Mouse (Mus musculus) neural tube, embryonic 13.5 days (tissue): Measurements from ENCODE around the gene Ptprh. TPM values are rescaled to one million over a fixed set of nuclear protein-coding genes. Genes with fewer than 3 reads are reported as not detected.
A peak's percentile ranks its signal among the peaks of the same experiment; 100 is the strongest.
"Not testable (repeated sequence)": the region's sequence is repeated elsewhere in the genome, so short reads cannot be mapped to it uniquely, and the experiment has no call there.

Experiments
- ATAC-seq: fragments of 200-750 bp; cut with Nextera tagmentation; 2 replicates; pipeline ENCODE4 v1.8.0; 2017; ENCODE audit warnings: low read depth, mild to moderate bottlenecking, moderate TSS enrichment, moderate library complexity
- H3K27ac ChIP-seq: fragments of 300-500 bp; sonication (generic); replicated peaks from 2 replicates; pipeline ENCODE4 v1.5.1; 2015; ENCODE audit warnings: moderate library complexity, mild to moderate bottlenecking, inconsistent platforms
- H3K27me3 ChIP-seq: fragments of 300-500 bp; sonication (generic); 2 replicates; pipeline ENCODE4 v1.6.1; 2015; ENCODE audit warnings: mild to moderate bottlenecking, inconsistent platforms
- H3K36me3 ChIP-seq: fragments of 300-500 bp; sonication (generic); 2 replicates; pipeline ENCODE4 v1.6.1; 2015; ENCODE audit warnings: mild to moderate bottlenecking, inconsistent platforms
- H3K4me1 ChIP-seq: fragments of 300-500 bp; sonication (generic); replicated peaks from 2 replicates; pipeline ENCODE4 v1.6.1; 2015; ENCODE audit warnings: inconsistent platforms
- H3K4me2 ChIP-seq: fragments of 300-500 bp; sonication (generic); 2 replicates; pipeline ENCODE4 v1.6.1; 2015; ENCODE audit warnings: inconsistent platforms, mild to moderate bottlenecking, moderate library complexity
- H3K4me3 ChIP-seq: fragments of 300-500 bp; sonication (generic); 2 replicates; pipeline ENCODE4 v1.5.1; 2015; ENCODE audit warnings: mild to moderate bottlenecking, inconsistent platforms
- H3K9ac ChIP-seq: fragments of 300-500 bp; sonication (generic); 2 replicates; pipeline ENCODE4 v1.6.1; 2015; ENCODE audit warnings: moderate library complexity, mild to moderate bottlenecking, inconsistent platforms
- H3K9me3 ChIP-seq: fragments of 300-500 bp; sonication (generic); 2 replicates; pipeline ENCODE4 v1.6.1; 2016; ENCODE audit warnings: inconsistent platforms
- WGBS: fragments of 180-500 bp; shearing (Covaris S2); methylation state at CpG from one replicate; pipeline ENCODE4 v1.1.7; 2015; 5-methylcytosine and 5-hydroxymethylcytosine counted together
- polyA plus RNA-seq: library from polyadenylated mRNA; unstranded; fragments of >200 nt; fragmentation: Nextera tagmentation; extraction: Ambion mirVana; gene quantifications from 2 replicates; pipeline ENCODE4 v1.2.1, GENCODE M21; 2015

Ptprh gene
- polyA plus RNA-seq, 1 experiment from 2014 or later = 0.31 TPM

DNA sequence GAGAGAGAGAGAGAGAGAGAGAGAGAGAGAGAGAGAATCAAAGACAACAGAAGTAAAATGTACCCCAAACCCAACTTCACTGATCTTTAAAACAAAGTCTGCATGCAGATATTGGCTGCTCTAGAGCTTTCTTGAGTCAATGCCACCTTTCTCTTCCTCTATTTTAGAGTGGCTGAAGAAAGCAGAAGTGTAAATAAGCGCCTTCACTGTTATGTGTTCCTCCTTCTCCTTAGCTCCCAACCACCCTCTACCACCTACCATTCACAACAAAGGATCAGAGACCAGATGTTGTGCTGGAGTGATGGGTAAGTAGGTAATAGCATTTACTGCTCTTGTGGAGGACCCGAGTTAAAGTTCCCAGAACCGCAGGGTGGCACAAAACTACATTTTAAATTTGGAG, 22.4 kb downstream of the Ptprh start:
- 84% methylated on average over 3 of the region's 3 CpGs for WGBS
- ATAC-seq = not testable (repeated sequence)

DNA sequence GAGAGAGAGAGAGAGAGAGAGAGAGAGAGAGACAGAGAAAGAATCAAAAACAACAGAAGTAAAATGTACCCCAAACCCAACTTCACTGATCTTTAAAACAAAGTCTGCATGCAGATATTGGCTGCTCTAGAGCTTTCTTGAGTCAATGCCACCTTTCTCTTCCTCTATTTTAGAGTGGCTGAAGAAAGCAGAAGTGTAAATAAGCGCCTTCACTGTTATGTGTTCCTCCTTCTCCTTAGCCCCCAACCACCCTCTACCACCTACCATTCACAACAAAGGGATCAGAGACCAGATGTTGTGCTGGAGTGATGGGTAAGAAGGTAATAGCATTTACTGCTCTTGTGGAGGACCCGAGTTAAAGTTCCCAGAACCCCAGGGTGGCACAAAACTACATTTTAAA, 31.5 kb downstream of the Ptprh start:
- not testable (repeated sequence) for H3K9me3 ChIP-seq, ATAC-seq, H3K36me3 ChIP-seq, H3K4me2 ChIP-seq, H3K27ac ChIP-seq, H3K4me3 ChIP-seq, H3K4me1 ChIP-seq, H3K27me3 ChIP-seq, H3K9ac ChIP-seq
- 66% methylated on average over 2 of the region's 2 CpGs for WGBS

More for the DNA sequence above, 22.4 kb downstream of the Ptprh start:
- not testable (repeated sequence) for H3K4me1 ChIP-seq, H3K27me3 ChIP-seq, H3K4me2 ChIP-seq, H3K4me3 ChIP-seq, H3K36me3 ChIP-seq, H3K9ac ChIP-seq, H3K27ac ChIP-seq, H3K9me3 ChIP-seq

DNA sequence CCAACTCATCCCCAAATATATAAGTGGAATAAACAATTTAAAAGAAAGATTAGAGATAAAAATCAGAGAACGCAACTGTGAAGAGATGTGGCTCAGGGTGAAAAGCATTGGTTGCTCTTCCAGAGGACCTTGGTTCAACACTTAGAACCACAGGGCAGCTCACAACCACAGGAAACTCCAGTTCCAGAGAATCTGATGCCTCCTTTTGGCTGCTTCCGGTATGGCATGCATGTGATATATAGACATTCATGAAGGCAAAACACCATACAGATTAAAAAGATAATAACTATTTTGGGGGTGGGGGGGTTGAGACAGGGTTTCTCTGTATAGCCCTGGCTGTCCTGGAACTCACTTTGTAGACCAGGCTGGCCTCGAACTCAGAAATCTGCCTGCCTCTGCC, 41.2 kb downstream of the Ptprh start:
- no peak for ATAC-seq
- Histone ChIP-seq H3K27ac (no peak overlapping the region), H3K4me1 (no peaks in the 10 kb centered on the region), H3K9me3 (no peaks in the 10 kb centered on the region), H3K9ac (no peak overlapping the region), H3K27me3 (no peaks in the 10 kb centered on the region; the same call in 1 of the 2 replicates), H3K36me3 (no peaks in the 10 kb centered on the region), H3K4me2 (no peak overlapping the region), H3K4me3 (no peak overlapping the region)
- 94% methylated on average over 3 of the region's 3 CpGs for WGBS

DNA sequence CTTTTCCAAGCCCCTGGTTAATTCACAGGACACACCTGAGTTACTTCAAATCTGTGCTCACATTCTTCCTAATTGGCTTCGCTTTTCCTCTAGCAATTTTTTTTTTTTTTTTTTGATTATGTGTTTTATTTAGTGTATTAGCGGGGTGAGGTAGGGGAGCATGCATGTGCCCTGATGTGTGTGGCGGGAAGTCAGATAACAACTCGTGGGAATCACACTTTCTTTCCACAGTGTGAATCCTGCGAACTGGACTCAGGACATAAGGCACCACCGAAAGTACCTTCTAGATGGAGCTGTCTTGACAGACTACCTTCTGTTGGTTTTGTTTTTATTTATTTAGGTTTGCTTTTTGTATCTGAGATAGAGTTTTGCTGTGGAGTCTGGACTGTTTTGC, 46.7 kb downstream of the Ptprh start:
- Histone ChIP-seq H3K4me1 (no peaks in the 10 kb centered on the region), H3K9me3 (no peaks in the 10 kb centered on the region), H3K9ac (peak overlapping the region; percentile 49; the same call in 1 of the 2 replicates), H3K27me3 (no peaks in the 10 kb centered on the region; the same call in 1 of the 2 replicates), H3K4me2 (peak overlapping the region; percentile 36), H3K4me3 (no peak overlapping the region), H3K27ac (0 out of 2 replicates have a peak overlapping the region, but pooled peaks have one; percentile 28), H3K36me3 (no peaks in the 10 kb centered on the region)
- ATAC-seq = peak; percentile 67
- 78% methylated on average over 6 of the region's 6 CpGs for WGBS

DNA sequence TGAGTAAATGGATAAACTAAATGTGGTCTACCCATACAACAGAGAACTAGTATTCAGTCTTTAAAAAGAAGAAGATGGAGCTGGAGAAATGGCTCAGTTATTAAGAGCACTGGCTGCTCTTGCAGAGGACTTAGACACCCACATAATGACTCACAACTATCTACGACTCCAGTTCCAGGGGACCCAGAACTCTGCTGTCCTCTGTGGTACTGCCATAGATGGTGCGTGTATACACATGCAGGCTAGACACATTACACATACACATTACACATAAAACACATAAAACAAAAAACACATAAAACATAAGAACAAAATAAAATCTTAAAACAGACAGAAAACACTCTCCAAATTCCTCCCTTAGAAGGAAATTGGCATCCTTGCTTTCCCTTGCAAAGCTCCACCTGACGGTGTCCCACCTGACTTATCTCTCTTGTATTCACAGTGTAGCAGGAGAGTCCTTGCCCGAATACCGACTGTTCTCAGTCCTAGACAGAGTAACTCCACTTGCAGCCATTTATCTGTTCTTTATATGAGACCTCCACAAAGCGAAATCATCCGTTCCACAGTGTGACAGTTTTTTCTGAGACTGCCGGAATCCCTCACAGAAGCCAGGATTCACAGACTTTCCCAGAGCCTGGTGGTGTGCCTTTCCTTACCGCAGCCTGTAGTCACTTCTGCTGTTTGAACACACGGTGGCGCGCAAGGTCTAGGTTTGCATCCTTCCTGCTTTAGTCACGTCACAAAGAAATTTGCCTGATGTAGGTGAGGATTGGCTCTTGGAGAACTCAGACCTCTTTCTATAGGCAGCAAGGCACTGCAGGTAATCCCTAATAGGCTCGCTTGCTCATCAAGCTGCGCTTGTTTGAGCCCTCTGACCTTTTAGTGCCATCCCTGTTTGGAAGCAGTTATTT, 47.3 kb downstream of the Ptprh start:
- WGBS = 23% methylated on average over 15 of the region's 15 CpGs
- H3K27ac ChIP-seq = 0 out of 2 replicates have a peak overlapping the region, but pooled peaks have one; percentile 28
- ATAC-seq = peak; percentile 94
- peak overlapping the region; percentile 49; the same call in 1 of the 2 replicates for H3K9ac ChIP-seq
- no peaks in the 10 kb centered on the region for H3K4me1 ChIP-seq
- H3K36me3 ChIP-seq = no peaks in the 10 kb centered on the region
- no peak overlapping the region for H3K4me3 ChIP-seq
- H3K9me3 ChIP-seq = no peaks in the 10 kb centered on the region
- H3K4me2 ChIP-seq = peak overlapping the region; percentile 36
- H3K27me3 ChIP-seq = no peaks in the 10 kb centered on the region; the same call in 1 of the 2 replicates

DNA sequence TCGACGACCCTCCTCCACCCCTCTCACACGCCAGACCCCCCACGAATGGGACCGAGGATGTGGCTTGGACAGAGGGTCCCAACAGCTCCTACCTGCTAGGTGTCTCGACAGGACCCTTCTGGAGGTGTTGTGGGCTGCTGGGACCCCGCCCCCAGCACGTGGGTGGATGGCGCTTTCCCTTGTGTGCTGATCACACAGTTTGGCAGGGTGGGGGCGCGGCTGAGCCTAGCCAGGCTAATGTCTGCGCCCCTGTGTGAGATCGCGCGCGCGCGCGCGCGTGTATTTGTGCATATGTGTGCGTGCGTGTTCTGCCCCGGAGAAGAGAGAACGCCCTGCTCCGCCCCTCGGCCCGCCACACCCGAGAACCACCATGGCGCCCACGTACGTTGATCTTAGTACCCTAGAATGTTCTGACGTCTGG, 56.6 kb downstream of the Ptprh start, which contains the start of gene Syt5:
TSS of gene Syt5 (minus strand) at position 321 of the 421 bp plus-strand sequence.
- peak within 1 kb of the TSS; percentile 92 for H3K27ac ChIP-seq
- H3K4me1 ChIP-seq = peaks cover 17% of the 10 kb centered on the region
- no peaks in the 10 kb centered on the region for H3K27me3 ChIP-seq
- H3K4me3 ChIP-seq = peak within 1 kb of the TSS; percentile 52
- WGBS = 5% methylated on average over 31 of the region's 33 CpGs
- peaks cover 8% of the 10 kb centered on the region for H3K36me3 ChIP-seq
- H3K4me2 ChIP-seq = peak within 1 kb of the TSS; percentile 72
- no peaks in the 10 kb centered on the region for H3K9me3 ChIP-seq
- peak within 1 kb of the TSS; percentile 77 for H3K9ac ChIP-seq
- ATAC-seq = peak; percentile 83

DNA sequence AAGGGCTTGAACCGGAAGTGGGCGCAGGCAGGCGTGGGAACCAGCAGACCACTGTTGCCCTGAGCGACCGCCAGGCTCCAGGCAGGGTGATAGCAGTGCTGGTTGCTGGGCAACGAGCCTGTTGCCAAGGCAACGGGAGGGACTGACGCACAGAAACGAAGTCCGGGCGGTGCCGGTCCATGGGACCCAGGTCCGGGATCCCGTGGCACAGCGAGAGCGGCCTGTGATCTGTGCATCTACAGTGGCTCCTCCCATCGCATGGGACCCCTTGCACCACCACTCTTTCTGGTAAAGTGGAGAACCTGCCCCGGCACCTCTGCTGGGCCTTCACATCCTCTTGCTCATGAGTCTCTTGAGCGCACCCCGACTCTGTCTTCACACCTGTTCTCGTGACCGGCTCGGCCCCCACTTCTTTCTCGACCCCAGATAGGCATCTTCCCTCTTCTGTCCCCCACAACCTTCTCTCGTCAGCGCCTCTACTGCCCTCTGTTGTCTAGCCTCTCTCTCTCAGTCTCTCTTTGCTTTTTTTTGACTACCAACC, 57.2 kb downstream of the Ptprh start:
- WGBS = 1% methylated on average over 26 of the region's 26 CpGs
- H3K36me3 ChIP-seq = peaks cover 14% of the 10 kb centered on the region
- H3K9me3 ChIP-seq = no peaks in the 10 kb centered on the region
- peak; percentile 90 for ATAC-seq
- peak overlapping the region; percentile 52 for H3K4me3 ChIP-seq
- peak overlapping the region; percentile 92 for H3K27ac ChIP-seq
- H3K9ac ChIP-seq = peak overlapping the region; percentile 77
- H3K4me2 ChIP-seq = peak overlapping the region; percentile 72
- H3K4me1 ChIP-seq = peaks cover 17% of the 10 kb centered on the region
- no peaks in the 10 kb centered on the region for H3K27me3 ChIP-seq

DNA sequence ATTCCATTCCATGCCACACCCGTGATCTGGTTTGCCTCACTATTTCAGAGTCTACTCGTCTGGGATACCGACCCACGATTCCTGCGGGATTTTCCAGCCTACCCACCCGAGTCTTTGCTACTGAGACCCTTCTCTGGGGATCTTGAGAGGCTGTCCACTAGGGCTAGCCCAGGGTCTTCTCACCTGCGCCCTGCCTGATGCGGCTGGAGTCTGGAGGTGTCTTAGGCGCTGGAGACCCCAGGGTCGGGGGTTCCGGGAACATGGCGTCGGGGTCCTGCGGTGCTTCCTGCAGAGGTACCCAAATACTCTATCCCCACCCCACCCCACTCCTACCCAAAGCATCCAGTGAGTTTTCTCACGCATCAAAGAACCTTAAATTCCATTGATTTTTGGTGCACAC, 57.8 kb downstream of the Ptprh start:
- peak; percentile 37 for ATAC-seq
- Histone ChIP-seq H3K27me3 (peaks cover under 1% of the 10 kb centered on the region; the same call in 1 of the 2 replicates), H3K9ac (peak overlapping the region; percentile 77), H3K9me3 (no peaks in the 10 kb centered on the region), H3K4me3 (peak overlapping the region; percentile 52), H3K4me2 (peak overlapping the region; percentile 72), H3K36me3 (peaks cover 18% of the 10 kb centered on the region), H3K4me1 (peaks cover 17% of the 10 kb centered on the region), H3K27ac (peak overlapping the region; percentile 92)
- 72% methylated on average over 15 of the region's 15 CpGs for WGBS

DNA sequence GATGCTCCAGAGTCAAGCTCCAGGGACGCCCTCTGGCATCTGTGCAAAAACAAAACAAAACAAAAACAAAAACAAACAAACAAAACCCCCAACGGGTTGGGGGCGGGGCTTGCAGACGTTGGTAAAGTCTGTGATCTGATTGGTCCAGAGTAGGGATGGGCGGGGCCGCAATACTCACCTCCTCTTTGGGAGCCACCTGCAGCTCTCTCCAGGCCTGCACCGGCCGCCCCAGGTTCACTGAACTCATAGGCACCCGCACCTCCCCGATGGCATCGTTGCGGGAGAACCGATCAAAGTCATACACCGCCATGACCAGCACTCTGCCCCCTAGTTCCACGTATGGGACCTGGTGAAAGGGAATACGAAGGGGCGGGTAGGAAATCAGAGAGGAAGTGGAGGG, 61.8 kb downstream of the Ptprh start:
- H3K4me3 ChIP-seq = no peak overlapping the region
- no peaks in the 10 kb centered on the region for H3K9me3 ChIP-seq
- H3K4me1 ChIP-seq = peaks cover 13% of the 10 kb centered on the region
- WGBS = 36% methylated on average over 17 of the region's 17 CpGs
- H3K27ac ChIP-seq = no peak overlapping the region
- no peak for ATAC-seq
- H3K36me3 ChIP-seq = peaks cover 43% of the 10 kb centered on the region
- H3K4me2 ChIP-seq = no peak overlapping the region
- H3K9ac ChIP-seq = no peak overlapping the region
- H3K27me3 ChIP-seq = peaks cover 14% of the 10 kb centered on the region; the same call in 1 of the 2 replicates

DNA sequence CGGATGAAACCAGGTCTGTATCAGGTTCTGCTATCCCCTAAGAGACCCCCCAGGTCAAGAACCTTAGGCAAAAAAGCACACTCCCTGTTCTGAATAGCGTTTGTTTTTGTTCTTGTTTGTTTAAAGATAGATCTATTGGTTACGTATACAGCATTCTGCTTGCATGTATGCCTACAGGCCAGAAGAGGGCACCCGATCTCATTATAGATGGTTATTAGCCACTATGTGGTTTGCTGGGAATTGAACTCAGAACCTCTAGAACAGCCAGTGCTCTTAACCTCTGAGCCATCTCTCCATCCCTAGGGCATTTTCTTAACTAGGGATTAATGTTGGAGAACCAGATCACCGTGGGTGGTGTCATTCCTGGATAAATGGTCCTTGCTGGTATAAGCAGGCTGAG, 62.5 kb downstream of the Ptprh start:
- Histone ChIP-seq H3K4me3 (no peak overlapping the region), H3K9ac (no peak overlapping the region), H3K27ac (no peak overlapping the region), H3K4me1 (peaks cover 10% of the 10 kb centered on the region), H3K27me3 (peaks cover 14% of the 10 kb centered on the region; the same call in 1 of the 2 replicates), H3K36me3 (peaks cover 43% of the 10 kb centered on the region), H3K9me3 (no peaks in the 10 kb centered on the region), H3K4me2 (no peak overlapping the region)
- WGBS = 73% methylated on average over 5 of the region's 5 CpGs
- ATAC-seq = no peak

DNA sequence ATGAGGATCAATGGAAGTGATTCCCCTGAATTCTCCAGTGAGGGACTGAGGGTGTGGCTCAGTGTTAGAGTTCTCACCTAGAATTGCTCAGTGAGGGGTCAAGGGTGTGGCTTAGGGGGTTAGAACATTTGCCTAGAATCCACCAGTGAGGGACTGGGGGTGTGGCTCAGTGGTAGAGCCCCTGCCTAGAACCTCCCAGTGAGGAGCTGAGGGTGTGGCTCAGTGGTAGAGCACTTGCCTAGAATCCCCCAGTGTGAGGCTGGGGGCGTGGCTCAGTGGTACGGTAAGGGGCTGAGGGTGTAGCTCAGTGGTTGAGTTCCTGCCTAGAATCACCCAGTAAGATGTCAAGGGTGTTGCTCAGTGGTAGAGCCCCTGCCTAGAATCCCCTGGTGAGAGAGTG, 64.8 kb downstream of the Ptprh start:
- Histone ChIP-seq H3K36me3 (peaks cover 43% of the 10 kb centered on the region), H3K27me3 (peaks cover 17% of the 10 kb centered on the region; the same call in 1 of the 2 replicates), H3K27ac (no peak overlapping the region), H3K9ac (no peak overlapping the region), H3K9me3 (no peaks in the 10 kb centered on the region), H3K4me1 (no peaks in the 10 kb centered on the region), H3K4me3 (no peak overlapping the region), H3K4me2 (no peak overlapping the region)
- no peak for ATAC-seq
- 94% methylated on average over 2 of the region's 2 CpGs for WGBS

DNA sequence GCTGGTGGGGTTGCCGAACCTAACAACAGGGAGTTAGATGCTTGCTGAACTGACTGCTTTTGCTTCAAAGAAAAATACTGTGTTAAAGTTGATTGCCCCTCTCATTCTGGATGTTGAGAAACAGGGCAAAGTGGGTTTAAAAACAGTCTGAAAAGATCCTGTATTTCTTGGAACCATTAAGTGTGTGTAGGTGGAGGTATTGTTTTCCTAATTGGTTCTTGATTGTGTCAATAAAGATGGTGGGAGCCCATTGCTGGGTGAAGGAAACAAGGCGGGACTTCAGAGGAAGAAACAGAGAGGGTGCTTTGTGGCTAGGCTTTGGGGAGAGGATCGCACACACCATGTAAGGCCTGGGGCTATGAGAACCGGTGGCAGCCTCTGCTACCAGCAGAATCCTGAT, 66.7 kb downstream of the Ptprh start:
- Histone ChIP-seq H3K36me3 (peaks cover 34% of the 10 kb centered on the region), H3K4me3 (no peak overlapping the region), H3K4me2 (no peak overlapping the region), H3K27me3 (peaks cover 24% of the 10 kb centered on the region), H3K9ac (no peak overlapping the region), H3K4me1 (peaks cover 3% of the 10 kb centered on the region), H3K9me3 (no peaks in the 10 kb centered on the region), H3K27ac (no peak overlapping the region)
- ATAC-seq = no peak
- WGBS = 53% methylated on average over 4 of the region's 4 CpGs
